Mouse (Mus musculus) thymus, postnatal 0 days (tissue): Measurements from ENCODE around the gene Dpagt1. TPM values are rescaled to one million over a fixed set of nuclear protein-coding genes. Genes with fewer than 3 reads are reported as not detected.
"Not testable (repeated sequence)": the region's sequence is repeated elsewhere in the genome, so short reads cannot be mapped to it uniquely, and the experiment has no call there.

Source experiments
- DNase-seq: peaks from one replicate; pipeline ENCODE4 v3.0.0-alpha.2; 2015; ENCODE audit warnings: low spot score
- polyA plus RNA-seq: library from polyadenylated mRNA; unstranded; fragments of >200 nt; fragmentation: Nextera tagmentation; extraction: Ambion mirVana; gene quantifications from 2 replicates; pipeline ENCODE4 v1.2.1, GENCODE M21; 2015

Gene Dpagt1
- 25.7 and 25.8 TPM in 2 replicates for polyA plus RNA-seq

DNA sequence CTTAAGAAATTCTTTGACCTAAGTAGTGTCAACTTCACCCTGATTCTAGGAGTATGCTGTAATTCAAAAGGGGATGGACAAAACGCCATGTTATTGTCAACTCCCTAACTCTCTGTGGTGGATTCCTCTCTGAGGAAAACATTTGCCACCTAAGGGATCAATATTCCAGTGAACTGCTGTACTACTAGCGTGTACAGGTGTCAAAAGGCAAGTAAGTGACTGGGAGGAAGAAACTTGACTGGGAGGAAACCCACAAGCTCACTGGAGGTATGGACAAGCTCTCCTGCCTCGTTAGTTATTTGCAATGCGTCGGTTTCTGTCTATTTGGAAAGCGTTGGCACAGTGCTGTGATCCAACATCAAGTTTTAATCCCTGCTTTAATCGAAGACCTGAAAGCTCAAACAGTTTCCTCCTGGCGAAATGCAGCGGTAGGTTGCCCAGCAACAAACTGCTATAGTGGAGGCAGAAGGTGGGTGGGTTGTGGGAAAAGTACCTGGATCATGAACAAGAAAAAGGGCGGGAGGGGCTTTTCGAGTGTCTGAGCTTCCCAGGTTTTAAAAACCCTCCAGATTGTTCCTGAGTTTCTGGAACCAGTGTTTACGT, at the start of gene Dpagt1:
TSS of gene Dpagt1 (plus strand) at position 252 of the 603 bp plus-strand sequence.
- no peak for DNase-seq

DNA sequence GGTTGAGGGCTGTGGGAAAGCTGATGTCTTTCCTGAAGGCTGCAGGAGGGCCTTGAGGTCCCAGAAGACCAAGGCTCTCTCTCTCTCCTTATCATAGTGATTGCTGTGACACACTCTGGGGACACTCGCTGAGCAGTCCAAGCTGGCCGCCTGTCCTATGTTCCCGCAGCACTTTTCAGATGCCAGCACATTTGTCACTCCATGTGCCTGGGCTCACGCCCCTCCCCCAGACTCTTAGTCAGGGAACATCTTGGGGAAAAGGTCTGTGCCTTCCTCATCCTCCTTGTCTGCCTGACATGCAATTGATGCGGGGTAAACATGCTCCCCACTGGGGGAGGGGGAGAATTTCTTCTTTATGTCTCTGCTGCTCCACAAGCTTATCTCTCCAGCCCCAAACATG, 42.6 kb upstream of the Dpagt1 start:
- no peak for DNase-seq

DNA sequence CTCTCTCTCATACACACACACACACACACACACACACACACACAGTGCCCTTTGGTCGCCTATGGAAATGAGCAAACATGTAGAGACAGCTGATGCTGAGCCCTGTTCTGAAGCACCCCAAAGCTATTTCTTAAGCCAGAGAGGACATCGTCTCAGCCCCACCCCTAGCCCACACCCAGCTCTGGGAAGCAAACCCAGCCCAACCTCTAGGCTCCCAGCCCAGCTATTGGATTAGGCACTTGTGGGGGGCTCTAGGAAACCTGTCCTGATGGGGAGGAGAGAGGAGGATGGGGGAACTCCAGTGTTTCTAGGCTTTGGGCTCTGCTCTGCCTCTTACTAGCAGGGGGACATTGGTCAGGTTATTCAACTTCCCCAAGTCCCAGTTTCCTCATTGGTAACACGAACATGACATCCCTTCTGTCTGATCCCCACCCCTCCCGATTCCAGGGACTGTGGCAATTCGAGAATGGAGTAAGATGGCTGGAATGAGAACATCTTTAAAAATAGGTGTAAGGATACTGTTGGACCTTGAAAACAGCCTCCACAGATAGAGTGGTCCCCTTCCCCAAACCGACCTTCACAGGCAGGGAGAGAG, 39.5 kb upstream of the Dpagt1 start:
- DNase-seq = no peak

DNA sequence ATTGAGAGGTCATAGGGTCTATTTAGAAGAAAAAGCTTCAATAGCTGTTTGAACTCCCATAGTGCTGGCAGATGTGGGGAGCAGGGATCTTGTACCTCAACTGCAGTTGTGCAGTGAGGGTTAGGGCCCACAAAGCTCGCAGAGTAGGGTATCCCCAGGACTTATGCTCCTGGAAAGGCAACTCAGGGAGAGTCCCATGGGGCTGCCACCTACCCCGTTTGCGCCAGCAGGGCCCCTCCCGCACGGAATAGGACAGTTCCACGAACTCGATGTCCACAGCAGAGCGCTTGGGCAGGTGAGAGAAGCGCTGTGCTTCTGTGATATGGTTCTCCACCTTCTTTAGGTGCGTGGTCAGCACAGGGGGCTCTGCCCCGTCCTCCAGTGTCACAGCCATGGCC, 38.8 kb upstream of the Dpagt1 start:
- DNase-seq = no peak

DNA sequence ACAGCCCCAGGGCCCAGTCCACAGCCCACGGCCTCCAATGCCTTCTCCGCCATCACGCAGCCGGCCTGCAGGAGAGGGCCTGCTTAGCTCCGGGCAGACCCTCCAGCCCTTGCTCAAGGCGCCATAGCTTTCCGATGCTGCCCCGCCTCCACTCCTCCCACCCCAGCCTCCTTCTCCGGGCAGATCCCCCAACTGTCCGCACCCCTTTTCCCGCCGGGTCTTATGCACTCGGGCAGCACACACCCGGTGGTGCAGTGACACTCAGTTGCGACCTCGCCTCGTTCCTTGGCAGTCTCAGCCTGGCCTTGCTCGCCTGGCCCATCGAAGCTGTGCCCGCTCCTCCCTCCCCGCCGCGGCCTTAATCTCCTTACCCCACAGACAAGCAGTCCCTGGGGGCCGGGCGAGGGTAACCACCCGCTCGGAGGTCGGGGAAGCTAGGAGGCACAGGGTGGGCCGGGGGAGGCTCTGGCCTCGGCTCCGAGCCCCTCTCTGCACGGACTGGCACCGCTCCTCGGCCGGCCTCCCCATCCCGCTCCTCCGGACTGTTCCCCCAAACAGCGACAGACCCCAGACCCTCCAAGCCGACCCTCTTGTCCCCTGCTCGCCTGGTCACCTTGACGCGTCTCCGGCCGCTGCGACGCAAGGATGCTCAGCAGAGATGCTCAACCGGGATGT, 38.3 kb upstream of the Dpagt1 start:
- DNase-seq = no peak

DNA sequence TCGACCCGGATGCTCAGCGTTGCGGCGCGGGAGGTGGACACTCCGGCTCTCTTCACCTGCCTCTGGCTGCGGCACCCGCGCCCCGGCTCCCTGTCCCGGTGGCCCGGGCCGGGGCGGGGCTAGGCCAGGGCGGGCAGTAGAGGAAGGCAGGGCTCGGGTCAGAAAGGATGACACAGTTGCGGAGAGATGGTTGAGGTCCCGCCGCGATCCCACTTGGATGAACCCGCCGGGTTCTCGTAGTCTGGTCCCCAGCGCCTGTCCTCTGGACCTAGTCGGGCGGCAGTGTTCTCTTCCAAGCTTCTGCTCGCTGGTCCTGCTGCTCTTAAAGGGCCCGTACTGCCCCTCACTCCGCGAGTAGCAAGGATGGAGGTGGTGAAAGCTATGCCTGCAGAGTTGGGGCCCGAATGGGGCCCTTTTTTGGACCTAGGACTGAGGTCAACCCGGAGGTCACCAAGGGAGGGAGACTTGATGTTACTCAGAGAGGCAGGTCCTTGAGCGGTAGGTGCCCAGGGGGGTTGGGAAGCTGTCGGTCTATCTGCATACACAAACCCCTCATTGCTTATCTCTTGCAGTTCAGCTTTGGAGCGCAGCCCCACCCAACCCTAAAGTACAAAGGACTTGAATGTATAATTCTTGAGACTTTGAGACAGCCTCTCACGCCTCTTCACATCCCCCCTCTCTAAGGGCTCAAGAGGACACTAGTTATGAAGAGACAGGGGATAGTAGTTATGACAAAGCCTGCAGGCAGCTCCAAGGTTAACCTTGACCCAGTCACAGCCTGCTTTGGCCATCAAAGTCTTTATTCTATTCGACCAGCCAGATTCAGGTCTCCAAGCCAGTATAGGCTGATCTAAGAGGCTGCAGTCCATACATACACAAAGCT, 37.5 kb upstream of the Dpagt1 start, which contains the start of gene Abcg4:
TSS of gene Abcg4 (minus strand) at position 540 of the 883 bp plus-strand sequence.
- no peak for DNase-seq

DNA sequence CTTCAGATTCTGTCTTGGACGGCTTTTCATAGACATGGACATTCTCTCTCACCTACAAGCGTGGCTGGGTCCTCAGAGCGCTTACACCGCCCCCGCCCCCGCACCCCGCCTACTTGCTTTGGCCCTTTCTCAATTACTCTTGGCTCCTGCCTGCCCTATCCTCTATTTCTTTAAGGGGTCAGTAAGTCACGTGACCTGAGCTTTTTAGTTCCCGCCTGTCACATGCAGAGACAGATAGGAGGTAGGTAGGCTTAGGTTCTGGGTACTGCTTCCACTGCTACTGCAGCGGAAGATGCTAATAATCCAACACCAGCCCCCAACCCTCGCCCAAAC, 36.9 kb upstream of the Dpagt1 start:
- DNase-seq = no peak

DNA sequence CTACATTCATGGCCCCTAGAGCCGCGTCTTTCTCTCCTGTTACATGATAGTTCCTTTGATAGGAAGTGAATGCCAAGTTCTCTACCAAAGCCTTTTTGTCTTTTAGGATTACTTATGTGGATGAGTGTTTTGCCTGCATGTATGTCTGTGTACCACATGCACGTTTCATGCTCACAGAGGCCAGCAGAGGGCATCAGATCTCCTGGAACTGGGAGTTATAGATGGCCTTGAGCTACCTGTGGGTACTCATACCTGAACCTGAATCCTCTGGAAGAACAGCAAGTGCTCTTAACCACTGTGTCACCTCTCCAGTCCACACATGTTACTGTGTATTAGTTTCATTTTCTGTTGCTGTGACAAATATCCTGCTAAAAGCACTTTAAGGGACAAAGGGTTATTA, 33.3 kb upstream of the Dpagt1 start:
- peak; percentile 72 for DNase-seq

DNA sequence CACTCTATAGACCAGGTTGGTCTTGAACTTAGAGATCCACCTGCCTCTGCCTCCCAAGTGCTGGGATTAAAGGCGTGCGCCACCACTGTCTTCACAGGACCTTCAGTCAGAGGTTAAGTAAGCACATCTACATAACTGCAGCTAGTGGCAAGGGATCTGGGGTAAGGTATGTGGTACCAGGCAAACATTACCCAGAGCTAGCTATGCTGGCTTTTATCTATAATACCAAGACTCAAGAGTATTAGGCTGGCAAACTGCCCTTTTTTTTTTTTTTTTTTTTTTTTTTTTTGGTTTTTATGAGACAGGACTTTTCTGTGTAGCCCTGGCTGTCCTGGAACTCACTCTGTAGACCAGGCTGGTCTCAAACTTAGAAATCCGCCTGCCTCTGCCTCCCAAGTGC, 25.8 kb upstream of the Dpagt1 start:
- DNase-seq = not testable (repeated sequence)

DNA sequence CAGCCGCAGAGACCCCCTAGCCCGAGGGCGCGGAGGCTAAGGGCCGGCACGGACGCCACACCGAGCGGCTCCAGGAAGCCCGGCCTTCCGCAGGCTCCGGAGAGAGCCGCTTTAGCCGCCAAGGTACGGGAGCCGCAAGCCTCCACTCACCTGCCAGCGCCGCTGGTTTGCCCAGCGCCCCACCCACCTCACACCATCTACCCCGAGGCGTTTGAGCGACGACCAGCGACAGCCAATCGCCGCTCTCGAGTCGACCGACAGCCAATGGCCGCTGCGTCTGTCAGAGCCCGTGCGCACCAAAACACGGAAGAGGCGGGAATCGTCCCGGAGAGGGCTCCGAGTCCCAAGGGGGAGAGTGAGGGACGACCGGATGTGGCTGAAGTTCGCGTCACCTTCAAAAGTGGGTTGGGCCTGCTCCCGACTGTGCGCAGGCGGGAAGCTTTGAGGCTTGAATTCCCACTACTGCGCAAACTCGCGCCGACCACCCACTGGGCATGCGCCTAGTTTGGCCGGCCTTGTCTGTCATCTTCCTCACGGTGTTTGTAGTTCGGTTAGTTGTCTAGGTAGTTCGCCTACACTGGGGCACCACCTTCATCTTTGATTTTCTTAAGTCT, 20.2 kb upstream of the Dpagt1 start, which contains the start of gene Hinfp:
TSS of gene Hinfp (minus strand) at position 206 of the 614 bp plus-strand sequence.
- peak; percentile 99 for DNase-seq

DNA sequence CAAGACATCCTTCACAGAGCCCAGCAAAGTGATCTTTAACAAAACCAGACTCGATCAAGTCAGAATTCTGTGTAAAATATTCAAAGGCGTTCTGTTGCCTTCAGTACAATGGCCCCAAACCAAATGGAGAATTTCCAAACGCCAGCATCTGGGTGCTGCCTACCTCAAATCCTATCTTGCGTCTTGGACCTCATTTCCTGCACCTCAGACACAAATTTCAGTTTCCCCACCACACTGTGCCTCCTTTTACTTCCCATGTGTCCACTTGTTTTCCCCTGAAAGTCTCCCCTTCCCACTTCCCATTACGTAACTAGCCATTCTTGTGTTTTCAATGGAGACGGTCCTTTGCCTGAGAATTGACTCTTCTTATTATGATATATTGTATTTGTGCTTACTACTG, 19.3 kb upstream of the Dpagt1 start:
- no peak for DNase-seq

DNA sequence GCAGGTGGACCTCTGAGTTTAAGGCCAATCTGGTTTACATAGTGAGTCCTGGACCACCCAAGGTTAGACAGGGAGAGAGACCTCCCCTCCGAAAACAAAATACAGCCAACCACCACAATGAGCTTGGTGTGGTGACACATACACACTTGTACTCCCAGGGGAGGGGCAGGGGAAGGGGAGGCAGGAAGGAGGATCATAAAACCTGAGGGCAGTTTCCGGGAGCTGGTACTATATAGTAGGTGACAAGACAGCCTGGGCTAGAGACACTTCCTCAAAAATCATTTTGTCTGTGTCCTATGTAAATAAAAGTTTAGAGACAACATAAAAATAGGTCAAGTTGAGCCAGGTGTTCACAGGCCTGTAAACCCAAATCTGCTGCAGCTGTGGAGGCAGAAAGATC, 18.6 kb upstream of the Dpagt1 start:
- DNase-seq = peak; percentile 75

DNA sequence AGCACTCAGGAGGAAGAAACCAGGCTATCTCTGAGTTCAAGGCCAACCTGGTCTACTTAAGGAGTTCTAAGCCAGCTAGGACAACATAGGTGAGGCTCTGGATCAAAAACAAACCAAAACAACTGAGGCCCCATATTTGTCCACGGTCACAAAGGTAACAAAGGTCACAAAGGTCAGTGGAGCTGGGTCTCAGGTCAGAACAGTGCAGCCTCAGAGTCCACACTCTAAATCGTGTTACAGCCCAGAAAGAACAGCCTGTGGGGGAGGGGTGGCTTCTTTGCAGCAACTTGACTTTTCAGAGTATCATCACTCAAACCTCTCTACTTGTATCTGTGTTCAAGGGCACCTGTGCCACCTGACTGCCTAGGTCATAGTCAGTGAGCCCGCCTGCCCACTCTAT, 16.1 kb upstream of the Dpagt1 start:
- no peak for DNase-seq

DNA sequence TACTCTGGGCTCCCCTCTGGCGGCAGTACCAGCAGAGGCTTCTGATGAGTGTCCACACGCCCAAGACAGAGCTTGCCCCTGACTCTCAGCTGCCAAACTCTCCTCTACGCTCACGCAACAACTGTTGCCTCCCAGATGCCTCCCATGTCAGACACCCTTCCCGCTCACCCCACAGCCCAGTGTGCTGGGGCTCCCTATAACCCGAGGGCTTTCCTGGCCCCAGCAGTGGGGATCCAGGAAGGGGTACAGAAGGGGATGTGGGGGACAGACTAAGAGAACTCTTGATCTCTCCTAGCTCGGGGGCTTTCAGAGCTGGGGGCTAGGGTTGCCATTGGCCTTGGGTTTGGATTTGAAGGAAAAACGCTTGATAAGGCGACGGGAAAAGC, 15.1 kb upstream of the Dpagt1 start:
- no peak for DNase-seq

DNA sequence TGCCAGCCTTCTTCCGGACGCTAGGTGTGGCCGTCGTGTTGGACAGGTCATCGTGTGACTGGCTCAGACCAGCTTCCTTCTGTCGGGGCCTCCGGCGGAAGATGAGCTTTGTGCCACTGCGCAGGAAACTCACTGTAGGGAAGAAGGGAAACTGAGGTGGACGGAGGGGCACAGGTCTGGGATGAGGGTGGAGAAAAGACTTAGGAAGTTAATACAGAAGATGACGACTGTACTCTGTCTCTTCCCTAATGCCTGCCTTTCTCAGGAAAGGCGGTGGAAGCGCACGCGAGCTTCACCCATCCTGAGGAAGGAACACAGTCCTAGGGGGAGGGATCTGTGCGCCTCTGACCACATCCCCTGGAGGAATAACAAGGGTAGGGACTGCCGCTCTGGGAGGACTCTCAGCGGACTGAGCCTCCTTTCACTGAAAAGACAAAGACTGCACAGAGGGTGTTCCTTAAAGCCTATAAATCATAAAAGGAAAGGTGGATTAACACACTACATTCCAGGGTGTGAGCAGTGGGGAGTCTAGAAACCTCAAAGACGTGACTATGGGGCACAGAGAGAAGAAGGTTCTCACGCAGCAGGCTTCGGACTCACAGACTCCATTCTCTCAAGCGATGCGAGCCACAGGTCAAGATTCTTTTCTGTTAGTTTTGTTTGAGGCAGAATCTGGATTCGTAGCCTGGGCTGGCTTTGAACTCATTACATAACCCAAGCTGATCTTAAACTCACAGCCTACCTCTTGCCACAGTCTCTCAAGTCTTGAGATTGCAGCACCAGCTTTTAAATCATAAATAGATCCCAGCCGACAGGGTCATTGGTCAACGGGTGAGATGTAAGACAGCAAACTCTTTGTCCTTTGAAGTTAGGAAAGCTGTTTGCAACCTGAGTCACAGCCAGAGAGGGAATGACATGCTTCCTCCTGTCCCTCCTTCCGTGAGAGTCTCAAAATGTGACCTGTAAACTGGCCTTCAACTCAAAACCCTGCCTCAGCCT, 14.4 kb upstream of the Dpagt1 start:
- no peak for DNase-seq

DNA sequence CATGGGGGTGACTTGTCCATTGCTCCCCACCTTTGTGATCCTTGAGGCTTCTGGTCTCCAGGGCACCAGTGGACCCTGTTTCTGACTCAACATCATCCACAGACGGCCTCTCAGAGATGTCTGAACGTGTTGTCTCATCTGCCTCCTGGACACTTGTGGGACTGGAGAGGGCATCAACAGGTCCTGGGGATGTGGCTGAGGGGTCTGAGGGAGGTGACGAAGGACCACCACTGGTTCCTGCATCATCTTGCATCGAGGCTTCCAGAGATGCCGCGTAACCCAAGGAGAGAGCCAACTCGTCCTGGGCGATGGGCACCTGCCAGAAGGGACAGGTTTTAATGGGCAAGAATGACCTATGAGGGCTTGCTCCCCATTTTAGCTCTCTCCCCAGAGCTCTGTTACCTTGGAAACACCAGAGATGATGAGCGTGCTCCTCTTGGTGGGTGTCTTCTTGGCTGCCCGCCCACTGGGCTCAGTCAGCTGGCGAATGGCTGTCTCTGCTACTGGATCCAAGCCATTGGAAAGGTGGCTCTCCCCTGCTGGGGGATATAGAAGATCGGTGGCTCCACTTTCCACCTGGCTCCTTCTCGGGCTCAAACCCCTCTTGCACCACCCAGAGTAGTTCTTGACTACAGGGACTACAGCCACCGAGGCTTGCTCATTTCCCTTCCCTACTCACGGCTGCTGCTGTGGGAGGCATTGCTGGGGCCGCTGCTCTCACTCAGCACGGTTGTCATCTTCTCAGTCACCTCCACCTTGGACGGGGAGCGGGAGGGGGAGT, 12.2 kb upstream of the Dpagt1 start:
- DNase-seq = no peak

DNA sequence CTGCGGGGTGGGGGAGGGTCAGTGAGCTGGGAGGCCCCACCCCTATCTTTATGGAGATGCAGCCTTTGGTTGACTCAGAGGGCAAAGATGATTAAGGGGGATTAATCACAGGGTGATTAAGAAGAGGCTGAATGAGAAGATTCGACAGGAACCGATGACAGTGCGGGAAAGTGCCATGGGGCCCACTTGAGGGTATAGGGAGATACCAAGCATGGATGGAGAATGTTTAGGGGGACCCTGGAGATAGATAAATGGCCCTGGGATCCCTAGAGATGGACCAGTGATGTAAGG, 11.6 kb upstream of the Dpagt1 start:
- no peak for DNase-seq

DNA sequence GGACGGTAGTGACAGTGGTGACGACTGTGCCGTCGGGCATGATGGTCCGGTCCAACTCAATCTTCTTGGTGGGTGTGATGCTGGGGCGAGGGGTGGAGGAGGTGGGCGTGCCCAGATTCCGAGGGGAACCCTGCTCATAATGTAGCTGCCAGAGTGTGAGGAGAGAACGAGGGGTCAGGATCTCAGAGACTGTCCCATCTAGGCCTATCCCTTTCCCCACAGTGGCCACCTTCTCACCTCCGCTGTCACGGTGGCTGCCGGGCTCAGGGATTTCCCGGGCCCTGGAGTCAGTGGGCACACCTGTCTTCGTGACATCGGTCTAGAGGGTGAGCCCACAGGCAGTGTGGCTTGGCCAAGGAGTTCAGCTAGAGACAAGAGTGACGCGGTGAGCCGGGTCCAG, 10.9 kb upstream of the Dpagt1 start:
- no peak for DNase-seq

DNA sequence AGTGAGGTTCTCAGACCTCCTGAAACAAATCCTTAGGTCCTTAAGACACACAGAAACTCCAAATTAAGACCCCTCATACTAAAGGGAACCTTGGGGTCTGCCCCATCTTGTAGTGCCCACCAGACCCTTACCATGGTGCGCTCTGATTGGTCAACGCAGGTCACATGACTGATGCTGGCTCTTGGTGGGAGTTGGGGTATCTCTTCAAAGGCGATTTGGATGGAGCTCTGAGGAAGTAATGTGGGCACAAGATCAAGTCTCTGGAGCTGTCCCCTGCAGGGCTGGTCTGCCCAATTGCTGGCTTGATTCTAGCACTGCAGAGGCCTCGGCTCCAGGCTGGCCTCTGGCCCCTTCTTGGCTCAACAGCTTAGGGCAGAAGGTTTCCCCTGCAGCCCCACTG, 8.4 kb upstream of the Dpagt1 start:
- no peak for DNase-seq
